Mouse (Mus musculus): ENCODE results near the gene Dgcr8. TPM values are rescaled to one million over a fixed set of nuclear protein-coding genes. Genes with fewer than 3 reads are reported as not detected.

Gene Dgcr8
- polyA plus RNA-seq (2017; shearing (Covaris generic)), result 10 to 100 TPM; 22.0 to 24.5 TPM

GRCm38 (mm10) chr16:18289067-18289588 lies at the start of gene Dgcr8:
Dgcr8 (minus strand) TSS chr16:18289246.
- ATAC-seq, result peak; percentile 96

DNA sequence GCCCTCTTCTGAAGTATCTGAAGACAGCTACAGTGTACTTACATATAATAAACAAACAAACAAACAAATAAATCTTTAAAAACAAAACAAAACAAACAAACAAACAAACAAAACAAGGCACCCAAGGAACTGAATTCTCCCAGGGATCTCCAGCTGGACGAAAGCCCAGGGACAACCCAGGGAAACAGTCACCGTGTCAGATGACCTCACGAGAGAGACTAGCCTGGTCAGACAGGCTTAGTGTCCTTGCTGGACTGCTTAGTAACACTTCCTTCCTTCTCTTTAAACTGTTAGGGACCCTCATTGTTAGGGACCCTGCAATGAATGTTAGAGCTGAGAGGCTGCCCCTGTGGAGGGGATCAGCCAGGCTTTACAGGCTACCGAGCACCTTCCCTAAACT lies 48.2 kb upstream of the Dgcr8 start:
- ATAC-seq, result no peak

- ATAC-seq, result no peak
These were observed 46.9 kb upstream of the Dgcr8 start for GRCm38 (mm10) chr16:18335981-18336380.

- ATAC-seq, result no peak
These were observed 44.9 kb upstream of the Dgcr8 start for GRCm38 (mm10) chr16:18333976-18334375.

DNA sequence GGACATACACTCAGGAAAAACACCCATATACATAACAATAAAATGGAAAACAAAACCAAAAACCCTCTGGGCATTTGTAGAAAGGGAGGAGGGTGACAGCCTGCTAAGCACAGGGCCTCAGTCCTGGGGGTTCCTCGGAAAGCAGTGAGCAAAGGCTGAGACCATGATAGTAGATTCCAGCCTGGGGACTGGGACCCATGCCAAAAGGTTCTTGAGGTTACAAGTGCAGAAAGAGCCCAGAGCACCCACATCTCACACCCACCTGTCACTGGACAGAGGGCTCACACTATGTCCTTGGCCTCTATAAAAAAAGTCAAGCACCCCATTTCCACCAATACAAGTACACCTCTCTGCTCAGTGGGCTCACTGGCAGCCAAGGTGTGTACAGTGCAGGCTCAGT lies 39.5 kb upstream of the Dgcr8 start:
- ATAC-seq, result no peak

- ATAC-seq, result no peak
These were observed 38.9 kb upstream of the Dgcr8 start for GRCm38 (mm10) chr16:18327936-18328335.

- ATAC-seq, result no peak
These were observed 36.7 kb upstream of the Dgcr8 start for GRCm38 (mm10) chr16:18325741-18326140.

GRCm38 (mm10) chr16:18324031-18324430 lies 35.0 kb upstream of the Dgcr8 start:
- ATAC-seq, result no peak

DNA sequence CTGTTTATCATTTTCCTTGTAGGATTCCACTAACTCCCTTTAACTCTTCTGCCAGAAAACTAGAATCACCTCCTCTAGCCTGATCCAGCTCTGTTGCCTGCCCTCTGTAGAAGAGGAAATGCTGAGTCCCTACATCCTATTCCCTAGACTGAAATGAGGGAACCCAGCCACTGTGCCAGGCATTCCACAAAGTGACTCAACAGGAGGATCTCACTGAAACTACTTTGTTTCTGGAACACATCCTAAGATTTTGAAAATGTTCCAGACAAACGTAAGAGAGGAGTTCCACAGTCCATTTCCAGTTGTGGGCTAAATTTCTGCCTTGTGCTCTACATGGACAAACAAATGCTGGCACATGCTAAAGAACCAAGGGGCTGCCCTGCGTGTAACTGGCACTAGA lies 34.4 kb upstream of the Dgcr8 start:
- ATAC-seq, result no peak

DNA sequence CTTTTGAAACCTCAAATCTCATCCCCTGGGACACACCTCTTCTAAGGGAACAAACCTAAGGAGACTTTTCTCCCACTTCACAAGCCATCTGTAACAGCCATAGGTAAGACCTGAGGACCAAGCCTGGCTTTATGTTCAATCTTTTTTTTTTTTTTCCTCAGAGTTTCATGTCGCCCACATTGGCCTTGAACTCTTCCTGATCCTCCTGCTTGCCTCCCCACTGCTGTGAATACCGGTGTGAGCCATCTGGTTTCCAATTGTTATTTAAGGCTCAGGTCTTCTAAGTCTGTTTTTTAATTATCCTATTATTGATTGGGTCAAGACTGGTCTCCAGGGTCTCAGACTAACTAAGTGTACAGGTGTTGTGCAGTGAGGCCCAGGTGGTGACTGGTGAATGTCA lies 32.4 kb upstream of the Dgcr8 start:
- no peak for ATAC-seq

DNA sequence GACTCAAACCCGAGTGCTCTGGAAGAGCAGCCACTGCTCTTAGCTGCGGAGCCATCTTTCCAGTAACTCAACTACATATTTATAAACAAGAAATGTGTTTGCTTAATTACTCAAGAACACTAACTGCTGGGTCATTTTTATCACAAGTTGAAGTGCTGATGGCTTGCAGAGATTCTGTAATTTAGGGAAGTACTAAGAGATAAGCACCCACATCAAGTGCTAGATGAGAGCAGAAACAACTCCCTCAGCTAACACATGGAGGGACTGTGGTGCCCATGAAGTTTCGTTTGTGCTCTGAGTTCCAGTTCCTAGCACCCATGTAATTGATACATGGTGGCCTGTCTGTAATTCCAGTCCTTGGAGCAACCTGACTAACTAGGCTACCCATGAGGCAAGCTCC lies 29.9 kb upstream of the Dgcr8 start:
- no peak for ATAC-seq

- ATAC-seq, result no peak
These were observed 19.1 kb upstream of the Dgcr8 start for GRCm38 (mm10) chr16:18308159-18308558.

- peak; percentile 1 for ATAC-seq
These were observed 568 bp upstream of the Dgcr8 start for GRCm38 (mm10) chr16:18289614-18290013.

DNA sequence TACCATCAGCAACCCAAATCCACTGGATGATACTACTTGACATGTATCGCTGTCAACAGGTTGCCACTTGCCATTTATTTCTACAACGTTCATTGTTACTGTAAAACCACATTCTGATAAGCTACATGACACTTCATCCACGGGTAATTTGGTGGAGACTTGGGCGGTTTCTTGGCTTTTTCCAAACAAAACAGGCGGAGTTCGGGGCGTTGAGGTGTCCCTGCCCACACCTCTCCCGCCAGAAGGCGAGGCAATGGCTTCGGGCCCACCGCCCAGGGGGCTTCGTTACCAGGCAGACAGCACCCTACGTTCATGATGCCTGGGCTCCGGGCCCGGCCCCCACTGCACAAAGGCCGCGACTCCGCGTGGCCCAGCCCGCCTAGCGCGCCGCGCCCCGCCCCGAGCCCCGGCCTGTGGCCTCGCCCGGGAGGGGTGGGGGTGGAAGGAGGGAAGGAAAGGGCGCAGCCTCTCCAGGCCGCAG lies 425 bp downstream of the Dgcr8 start:
- peak; percentile 71 for ATAC-seq

DNA sequence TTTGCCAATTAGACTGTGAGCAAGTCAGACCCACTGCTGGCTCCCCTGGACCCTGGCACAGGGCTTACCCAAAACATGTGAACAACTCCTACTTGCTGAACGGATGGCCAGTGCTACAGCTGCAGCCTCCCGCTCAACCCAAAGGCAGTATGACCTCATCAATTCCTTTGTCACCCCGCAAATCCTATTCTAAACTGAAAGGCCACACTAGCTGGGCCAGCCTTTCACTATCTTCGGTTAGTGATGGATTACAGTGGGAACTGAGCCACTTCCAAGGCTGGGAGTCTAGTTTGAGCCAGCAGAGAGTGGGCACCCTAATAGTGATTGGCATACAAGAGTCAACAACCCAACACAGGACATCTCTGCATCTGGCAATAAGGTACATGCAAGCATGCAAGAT lies 880 bp downstream of the Dgcr8 start:
- no peak for ATAC-seq

DNA sequence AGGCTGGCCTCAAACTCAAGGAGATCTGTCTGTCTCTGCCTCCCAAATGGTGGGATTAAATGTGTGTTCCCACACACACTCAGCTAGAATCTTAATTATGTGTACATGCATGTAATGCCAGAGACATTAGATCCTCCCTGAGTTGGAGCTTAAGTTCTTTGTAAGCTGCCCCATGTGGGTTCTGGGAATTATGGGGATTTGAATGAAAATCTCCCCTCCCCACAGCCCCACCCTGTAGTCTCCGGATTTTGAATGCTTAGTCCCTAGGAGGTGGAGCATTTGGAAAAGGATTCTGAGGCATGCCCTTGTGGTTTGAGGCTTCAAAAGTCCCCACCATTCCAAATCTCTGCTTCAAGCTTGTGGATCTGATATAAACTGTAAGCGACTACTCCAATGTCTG lies 13.9 kb downstream of the Dgcr8 start:
- no peak for ATAC-seq

- ATAC-seq, result no peak
These were observed 20.9 kb downstream of the Dgcr8 start for GRCm38 (mm10) chr16:18268182-18268581.

DNA sequence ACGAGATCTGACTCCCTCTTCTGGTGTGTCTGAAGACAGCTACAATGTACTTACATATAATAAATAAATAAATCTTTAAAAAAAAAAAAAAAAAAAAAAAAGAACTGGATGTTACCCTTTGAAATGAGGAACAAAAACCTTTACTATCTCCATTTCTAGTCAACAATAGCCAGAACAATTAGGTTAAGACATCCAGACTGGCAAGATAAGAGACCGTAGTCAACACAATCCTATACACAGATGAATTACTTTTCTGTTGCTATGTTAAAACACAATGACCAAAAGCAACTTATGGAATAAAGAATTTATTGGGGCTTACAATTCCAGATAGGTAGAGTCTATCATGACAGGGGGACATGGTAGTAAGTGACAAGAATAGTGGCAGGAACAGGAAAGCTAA lies 24.0 kb downstream of the Dgcr8 start:
- no peak for ATAC-seq

- no peak for ATAC-seq
These were observed 30.8 kb downstream of the Dgcr8 start, which contains the start of gene Gm49776 for GRCm38 (mm10) chr16:18258221-18258620. Gm49776 (minus strand) TSS chr16:18258321.

- ATAC-seq, result no peak
These were observed 35.2 kb downstream of the Dgcr8 start for GRCm38 (mm10) chr16:18253866-18254265.

DNA sequence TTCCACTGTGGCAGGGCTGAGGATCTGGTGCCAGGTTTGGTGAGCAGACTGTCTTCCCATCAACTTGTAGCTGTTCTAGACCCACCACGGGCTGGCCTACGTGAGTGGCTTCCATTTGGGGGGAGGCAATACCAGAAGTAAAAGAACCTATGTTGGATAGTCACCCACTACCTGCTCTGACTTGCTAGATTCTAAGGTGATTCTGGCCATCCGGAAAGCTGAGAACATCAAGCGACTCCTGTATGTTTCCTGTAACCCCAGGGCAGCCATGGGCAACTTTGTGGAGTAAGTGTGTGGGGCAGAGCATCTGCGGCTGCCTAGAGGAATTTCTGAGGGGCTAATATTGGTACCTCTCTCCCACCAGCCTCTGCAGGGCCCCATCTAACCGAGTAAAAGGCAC lies 36.3 kb downstream of the Dgcr8 start:
- no peak for ATAC-seq

DNA sequence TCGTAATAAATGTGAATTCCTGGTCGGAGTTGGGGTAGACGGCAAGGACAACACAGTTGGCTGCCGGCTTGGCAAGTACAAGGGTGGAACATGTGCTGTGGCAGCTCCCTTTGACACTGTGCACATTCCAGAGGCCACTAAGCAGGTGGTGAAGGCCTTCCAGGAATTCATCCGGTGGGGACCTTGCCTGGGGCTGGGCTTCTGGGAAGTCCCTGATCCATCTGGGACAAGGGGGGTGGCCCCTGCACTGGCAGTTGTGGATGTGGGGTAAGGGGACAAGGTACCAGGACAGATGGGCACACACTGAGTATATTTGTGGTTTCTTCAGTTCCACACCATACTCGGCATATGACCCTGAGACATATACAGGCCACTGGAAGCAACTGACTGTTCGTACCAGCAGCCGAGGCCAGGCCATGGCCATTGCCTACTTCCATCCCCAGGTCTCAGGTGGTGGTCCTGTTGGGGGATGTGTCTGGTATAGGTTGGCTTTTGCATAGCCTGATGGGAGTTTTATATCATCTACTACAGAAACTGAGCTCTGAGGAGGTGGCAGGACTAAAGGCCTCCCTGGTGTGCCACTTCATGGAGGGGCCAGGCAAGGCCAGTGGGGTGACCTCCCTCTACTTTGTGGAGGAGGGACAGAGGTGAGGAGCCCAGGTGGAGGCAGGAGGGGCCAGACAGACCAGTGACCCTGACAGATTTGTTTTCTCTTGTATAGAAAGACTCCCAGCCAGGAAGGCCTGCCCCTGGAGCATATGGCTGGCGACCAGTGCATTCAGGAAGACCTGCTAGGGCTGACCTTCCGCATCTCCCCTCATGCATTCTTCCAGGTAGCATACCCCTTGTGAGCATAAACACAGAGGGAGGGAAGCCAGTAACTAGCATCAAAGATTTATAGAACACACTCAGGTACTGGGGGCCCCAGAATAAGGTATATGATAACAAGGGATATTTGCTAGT lies 37.9 kb downstream of the Dgcr8 start:
- ATAC-seq, result no peak

DNA sequence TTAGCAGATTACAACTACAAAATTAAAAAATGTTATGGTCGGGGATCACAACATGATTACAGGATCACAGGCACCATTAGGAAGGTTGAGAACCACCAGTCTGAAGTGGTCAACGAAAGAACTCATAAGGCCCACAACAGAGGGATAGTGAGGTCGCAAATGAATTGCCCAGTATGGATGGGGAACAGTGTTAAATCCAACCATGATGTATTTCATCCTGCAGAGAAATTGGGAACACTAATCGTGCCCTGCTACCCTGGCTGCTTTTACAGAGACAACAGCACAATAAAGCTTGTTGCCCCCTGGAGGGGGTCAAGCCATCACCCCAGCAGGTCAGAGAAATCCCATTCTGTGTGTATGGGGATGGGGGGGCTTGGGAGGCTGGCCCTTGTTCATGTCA lies 38.8 kb downstream of the Dgcr8 start:
- no peak for ATAC-seq

DNA sequence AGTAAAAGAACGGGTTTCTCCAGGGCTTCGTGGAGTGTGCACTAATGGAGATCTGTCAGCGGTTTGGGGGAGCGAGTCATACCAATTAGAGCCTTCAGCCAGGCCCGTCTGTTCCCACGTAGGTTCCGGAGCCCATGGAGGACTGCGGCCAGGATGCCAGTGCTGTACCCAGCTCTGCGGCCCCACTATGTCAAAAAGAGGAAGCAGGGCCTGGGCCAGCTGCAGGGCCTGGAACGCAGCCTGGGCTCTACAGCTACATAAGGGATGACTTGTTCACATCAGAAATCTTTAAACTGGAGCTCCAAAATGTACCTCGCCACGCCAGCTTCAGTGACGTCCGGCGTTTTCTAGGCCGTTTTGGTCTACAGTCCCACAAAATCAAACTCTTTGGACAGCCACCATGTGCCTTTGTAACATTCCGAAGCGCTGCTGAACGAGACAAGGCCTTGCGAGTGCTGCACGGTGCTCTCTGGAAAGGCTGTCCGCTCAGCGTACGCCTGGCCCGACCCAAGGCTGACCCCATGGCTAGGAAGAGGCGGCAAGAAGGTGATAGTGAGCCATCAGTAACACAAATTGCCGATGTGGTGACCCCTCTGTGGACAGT lies 39.6 kb downstream of the Dgcr8 start:
- ATAC-seq, result no peak

All from activated CD4-positive, CD25-positive, alpha-beta regulatory T cell, adult 4 months (primary cell).